Mouse (Mus musculus): ENCODE measurements around the gene Mtss1l. TPM values are rescaled to one million over a fixed set of nuclear protein-coding genes. Genes with fewer than 3 reads are reported as not detected.

Gene Mtss1l
- polyA plus RNA-seq, 1 experiment from 2014 or later = 5.9 TPM

DNA sequence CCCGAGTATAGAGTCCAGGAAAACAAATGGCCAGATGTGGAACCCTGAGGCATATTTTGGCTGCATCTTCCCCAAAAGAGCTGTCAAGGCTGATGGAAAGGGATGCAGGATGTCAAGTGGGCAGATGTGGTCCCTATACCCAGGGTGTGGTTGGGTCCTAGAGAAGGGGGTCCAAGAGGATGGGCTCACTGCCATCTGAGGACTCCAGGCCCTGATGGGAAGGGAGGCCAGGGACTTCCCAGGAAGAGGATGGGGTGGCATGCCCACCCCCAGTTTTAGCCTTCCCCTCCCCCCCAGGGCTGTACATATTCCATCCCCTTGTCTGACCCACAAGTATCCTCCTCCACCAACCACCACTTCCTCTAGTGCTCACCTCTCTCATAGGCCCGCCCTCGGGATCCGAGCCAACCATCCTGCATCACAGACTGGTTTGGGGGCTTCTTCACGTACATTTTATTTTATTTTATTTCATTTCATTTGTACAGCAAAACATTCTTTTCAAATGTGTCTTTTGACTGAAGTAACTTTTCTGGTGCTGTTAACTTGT, 19.4 kb downstream of the Mtss1l start:
- peaks cover 19% of the 10 kb centered on the region for H3K36me3 ChIP-seq (ENCODE audit: control insufficient read depth, insufficient read depth, low read length)
- H3K27me3 ChIP-seq (replicated peaks; ENCODE audit: control insufficient read depth, insufficient read depth, low read length) = no peaks in the 10 kb centered on the region
- H3K4me3 ChIP-seq (ENCODE audit: low read depth, low read length) = no peak overlapping the region
- no peak for DNase-seq (ENCODE audit: low spot score)
- H3K9me3 ChIP-seq (ENCODE audit: control insufficient read depth, low read length) = no peaks in the 10 kb centered on the region
- no peak overlapping the region for H3K4me2 ChIP-seq
- H3K4me1 ChIP-seq (replicated peaks; ENCODE audit: control insufficient read depth, insufficient read depth, low read length) = no peaks in the 10 kb centered on the region
- no peak overlapping the region for H3K9ac ChIP-seq (ENCODE audit: low read depth, low read length)
- 72% methylated on average over 5 of the region's 5 CpGs for WGBS
- ATAC-seq (replicated peaks; ENCODE audit: low FRiP score) = no peak
- no peak overlapping the region for H3K27ac ChIP-seq (ENCODE audit: low read depth, low read length)

DNA sequence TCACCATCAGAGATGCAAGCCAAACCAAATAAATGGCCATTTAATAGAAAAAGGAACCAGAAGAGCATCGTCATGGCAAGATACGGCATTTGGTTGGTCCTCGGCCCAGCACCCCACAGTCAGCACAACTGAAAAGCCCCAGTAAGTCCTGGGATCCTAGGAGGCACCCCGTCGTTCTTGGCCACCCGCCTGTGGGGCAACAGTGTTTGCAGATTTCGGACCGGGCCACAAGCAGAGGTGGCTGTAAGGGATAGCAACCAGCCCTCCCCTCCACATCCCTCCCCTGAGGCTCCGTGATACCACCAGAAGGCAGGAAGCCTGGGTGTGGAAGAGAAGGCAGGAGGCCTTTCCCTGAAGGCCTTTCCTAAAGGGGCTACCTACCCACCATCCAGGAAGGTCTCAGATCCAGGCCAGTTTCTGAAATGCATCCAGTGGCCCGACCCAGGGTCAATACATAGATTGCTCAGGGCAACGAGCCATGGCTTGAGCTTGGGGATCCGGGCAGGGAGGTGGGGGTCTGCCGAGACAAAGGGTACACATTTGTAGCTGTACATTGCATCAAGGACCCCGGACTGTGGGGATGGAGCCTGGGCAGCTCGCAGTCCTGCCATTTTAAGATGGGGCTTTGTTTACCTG, 20.7 kb downstream of the Mtss1l start:
- no peaks in the 10 kb centered on the region for H3K9me3 ChIP-seq (ENCODE audit: control insufficient read depth, low read length)
- H3K36me3 ChIP-seq (ENCODE audit: control insufficient read depth, insufficient read depth, low read length) = peaks cover 19% of the 10 kb centered on the region
- no peak overlapping the region for H3K4me3 ChIP-seq (ENCODE audit: low read depth, low read length)
- no peaks in the 10 kb centered on the region for H3K4me1 ChIP-seq (replicated peaks; ENCODE audit: control insufficient read depth, insufficient read depth, low read length)
- H3K9ac ChIP-seq (ENCODE audit: low read depth, low read length) = no peak overlapping the region
- no peak overlapping the region for H3K4me2 ChIP-seq
- no peak for DNase-seq (ENCODE audit: low spot score)
- ATAC-seq (replicated peaks; ENCODE audit: low FRiP score) = no peak
- no peak overlapping the region for H3K27ac ChIP-seq (ENCODE audit: low read depth, low read length)
- no peaks in the 10 kb centered on the region for H3K27me3 ChIP-seq (replicated peaks; ENCODE audit: control insufficient read depth, insufficient read depth, low read length)
- 75% methylated on average over 15 of the region's 15 CpGs for WGBS

DNA sequence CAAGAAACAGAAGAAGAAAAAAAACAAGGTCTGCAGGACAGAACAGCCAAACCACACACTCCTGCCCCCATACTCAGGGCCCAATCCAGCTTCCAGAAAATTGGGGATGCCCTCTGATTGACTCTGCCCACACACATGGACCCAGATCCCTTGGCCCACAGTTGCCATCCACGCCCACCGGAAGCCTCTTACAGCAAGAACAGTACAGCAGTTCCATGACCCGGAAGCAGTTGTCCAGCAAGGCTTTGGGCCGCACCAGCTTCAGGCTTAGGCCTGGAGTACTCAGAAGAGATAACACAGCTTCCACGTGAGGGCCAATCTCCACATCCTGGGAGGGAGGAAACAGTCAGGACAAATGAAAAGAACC, 21.2 kb downstream of the Mtss1l start:
- DNase-seq (ENCODE audit: low spot score) (no peak), ATAC-seq (replicated peaks; ENCODE audit: low FRiP score) (no peak)
- H3K4me1 ChIP-seq (replicated peaks; ENCODE audit: control insufficient read depth, insufficient read depth, low read length) = no peaks in the 10 kb centered on the region
- H3K4me3 ChIP-seq (ENCODE audit: low read depth, low read length) = no peak overlapping the region
- H3K27ac ChIP-seq (ENCODE audit: low read depth, low read length) = no peak overlapping the region
- H3K27me3 ChIP-seq (replicated peaks; ENCODE audit: control insufficient read depth, insufficient read depth, low read length) = no peaks in the 10 kb centered on the region
- H3K36me3 ChIP-seq (ENCODE audit: control insufficient read depth, insufficient read depth, low read length) = peaks cover 19% of the 10 kb centered on the region
- no peak overlapping the region for H3K4me2 ChIP-seq
- no peak overlapping the region for H3K9ac ChIP-seq (ENCODE audit: low read depth, low read length)
- 73% methylated on average over 5 of the region's 5 CpGs for WGBS
- H3K9me3 ChIP-seq (ENCODE audit: control insufficient read depth, low read length) = no peaks in the 10 kb centered on the region

DNA sequence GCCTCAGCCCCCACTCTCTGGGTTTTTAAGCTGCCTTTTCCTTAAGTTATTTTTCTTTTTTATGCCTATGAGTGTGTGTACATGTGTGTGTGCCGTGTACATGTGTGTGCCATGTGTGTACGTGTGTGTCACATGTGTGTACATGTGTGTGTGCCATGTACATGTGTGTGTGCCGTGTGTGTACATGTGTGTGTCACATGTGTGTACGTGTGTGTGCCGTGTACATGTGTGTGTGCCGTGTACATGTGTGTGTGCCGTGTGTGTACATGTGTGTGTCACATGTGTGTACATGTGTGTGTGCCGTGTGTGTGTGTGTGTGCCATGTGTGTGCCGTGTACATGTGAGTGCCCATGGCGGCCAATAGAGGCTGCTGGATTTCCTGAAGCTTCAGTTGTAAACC, 23.9 kb downstream of the Mtss1l start:
- Histone ChIP-seq H3K36me3 (ENCODE audit: control insufficient read depth, insufficient read depth, low read length) (no peaks in the 10 kb centered on the region), H3K4me1 (replicated peaks; ENCODE audit: control insufficient read depth, insufficient read depth, low read length) (no peaks in the 10 kb centered on the region), H3K27me3 (replicated peaks; ENCODE audit: control insufficient read depth, insufficient read depth, low read length) (no peaks in the 10 kb centered on the region), H3K27ac (ENCODE audit: low read depth, low read length) (no peak overlapping the region), H3K4me3 (ENCODE audit: low read depth, low read length) (no peak overlapping the region), H3K4me2 (no peak overlapping the region), H3K9me3 (ENCODE audit: control insufficient read depth, low read length) (no peaks in the 10 kb centered on the region), H3K9ac (ENCODE audit: low read depth, low read length) (no peak overlapping the region)
- ATAC-seq (replicated peaks; ENCODE audit: low FRiP score) = no peak
- WGBS = 86% methylated on average over 10 of the region's 10 CpGs
- DNase-seq (ENCODE audit: low spot score) = no peak

DNA sequence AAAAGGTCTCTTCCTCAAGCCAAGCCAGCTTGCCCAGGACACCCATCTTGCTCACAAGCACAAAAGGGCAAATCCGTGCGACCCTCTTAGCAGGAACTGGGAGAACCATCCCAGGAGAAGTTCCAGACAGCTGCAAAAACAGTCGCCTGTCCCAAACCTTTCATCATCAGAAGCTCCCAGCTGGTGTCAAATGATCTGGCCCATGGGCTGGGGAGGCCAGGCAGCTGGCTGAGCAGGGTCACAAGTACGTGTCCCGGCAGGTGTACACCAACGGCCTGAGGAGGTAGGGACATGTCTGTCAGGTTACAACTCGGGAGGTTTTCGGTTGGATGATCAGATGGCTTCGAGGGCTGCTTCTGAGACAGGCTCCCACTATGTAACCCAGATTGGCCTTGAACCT, 25.4 kb downstream of the Mtss1l start:
- Histone ChIP-seq H3K36me3 (ENCODE audit: control insufficient read depth, insufficient read depth, low read length) (no peaks in the 10 kb centered on the region), H3K27ac (ENCODE audit: low read depth, low read length) (no peak overlapping the region)

DNA sequence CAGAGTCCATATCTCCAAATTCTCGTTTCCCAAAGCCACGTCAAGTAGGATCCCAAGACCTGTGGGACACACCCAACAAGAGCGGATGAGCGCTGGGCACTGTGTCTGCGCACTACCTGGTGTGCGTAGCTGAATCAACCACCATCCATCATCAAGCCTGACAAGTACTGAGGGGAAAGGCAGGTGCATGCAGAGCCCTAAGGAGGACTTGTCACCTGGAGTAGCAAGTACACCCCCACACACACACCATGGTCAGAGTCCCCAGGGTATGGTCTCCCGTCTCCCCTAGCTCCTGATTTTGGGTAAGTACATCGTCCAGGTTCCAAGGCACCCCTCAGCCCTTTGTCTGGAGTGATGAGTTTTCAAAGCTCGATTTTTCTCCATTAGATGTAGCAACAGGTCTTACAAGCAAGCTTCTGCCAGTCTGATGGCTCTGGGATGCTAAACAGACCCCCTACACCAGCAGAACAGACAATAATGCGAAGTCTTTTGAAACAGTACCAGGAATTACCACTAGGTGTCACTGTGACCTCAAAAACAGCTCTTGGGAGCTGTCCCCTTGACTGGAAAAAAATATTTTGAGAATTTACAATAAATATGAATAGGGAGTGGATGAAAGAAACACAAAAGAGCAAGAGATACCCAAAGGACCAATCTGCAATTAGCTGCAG, 28.4 kb downstream of the Mtss1l start:
- 0 out of 2 replicates have a peak, but pooled peaks have one; percentile 15 for ATAC-seq (replicated peaks; ENCODE audit: low FRiP score)
- H3K4me2 ChIP-seq = no peak overlapping the region

More for the DNA sequence above, 25.4 kb downstream of the Mtss1l start:
- Histone ChIP-seq H3K4me2 (no peak overlapping the region), H3K4me1 (replicated peaks; ENCODE audit: control insufficient read depth, insufficient read depth, low read length) (no peaks in the 10 kb centered on the region), H3K9me3 (ENCODE audit: control insufficient read depth, low read length) (no peaks in the 10 kb centered on the region), H3K9ac (ENCODE audit: low read depth, low read length) (no peak overlapping the region), H3K27me3 (replicated peaks; ENCODE audit: control insufficient read depth, insufficient read depth, low read length) (no peaks in the 10 kb centered on the region), H3K4me3 (ENCODE audit: low read depth, low read length) (no peak overlapping the region)
- ATAC-seq (replicated peaks; ENCODE audit: low FRiP score) (no peak), DNase-seq (ENCODE audit: low spot score) (no peak)
- 75% methylated on average over 9 of the region's 9 CpGs for WGBS

DNA sequence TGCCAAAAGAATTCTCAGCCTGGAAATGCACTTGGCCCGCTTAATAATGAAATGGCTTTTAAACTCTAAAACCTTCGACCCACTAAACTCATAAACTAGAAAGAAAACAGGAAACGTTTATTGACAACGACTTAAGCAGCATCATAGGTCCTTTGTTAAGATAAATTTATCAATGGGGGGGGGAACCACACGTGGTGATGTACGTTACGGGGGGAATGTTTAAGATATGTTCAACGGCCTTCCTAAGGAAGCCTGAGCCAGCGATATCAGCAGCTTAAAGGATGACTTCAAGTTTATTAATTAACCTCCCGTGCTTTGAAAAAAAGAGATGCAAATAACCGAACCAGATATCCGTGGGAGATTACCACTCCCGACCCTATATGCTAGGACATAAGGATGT, 29.0 kb downstream of the Mtss1l start:
- WGBS = 40% methylated on average over 13 of the region's 13 CpGs
- no peak overlapping the region for H3K4me3 ChIP-seq (ENCODE audit: low read depth, low read length)
- ATAC-seq (replicated peaks; ENCODE audit: low FRiP score) = no peak

More for the DNA sequence above, 28.4 kb downstream of the Mtss1l start:
- H3K4me3 ChIP-seq (ENCODE audit: low read depth, low read length) = no peak overlapping the region
- whole genome bisulfite sequencing = 56% methylated on average over 10 of the region's 10 CpGs
- H3K9ac ChIP-seq (ENCODE audit: low read depth, low read length) = no peak overlapping the region
- no peak for DNase-seq (ENCODE audit: low spot score)
- H3K36me3 ChIP-seq (ENCODE audit: control insufficient read depth, insufficient read depth, low read length) = no peaks in the 10 kb centered on the region
- H3K27ac ChIP-seq (ENCODE audit: low read depth, low read length) = no peak overlapping the region
- no peaks in the 10 kb centered on the region for H3K9me3 ChIP-seq (ENCODE audit: control insufficient read depth, low read length)
- H3K4me1 ChIP-seq (replicated peaks; ENCODE audit: control insufficient read depth, insufficient read depth, low read length) = no peaks in the 10 kb centered on the region
- no peaks in the 10 kb centered on the region for H3K27me3 ChIP-seq (replicated peaks; ENCODE audit: control insufficient read depth, insufficient read depth, low read length)

DNA sequence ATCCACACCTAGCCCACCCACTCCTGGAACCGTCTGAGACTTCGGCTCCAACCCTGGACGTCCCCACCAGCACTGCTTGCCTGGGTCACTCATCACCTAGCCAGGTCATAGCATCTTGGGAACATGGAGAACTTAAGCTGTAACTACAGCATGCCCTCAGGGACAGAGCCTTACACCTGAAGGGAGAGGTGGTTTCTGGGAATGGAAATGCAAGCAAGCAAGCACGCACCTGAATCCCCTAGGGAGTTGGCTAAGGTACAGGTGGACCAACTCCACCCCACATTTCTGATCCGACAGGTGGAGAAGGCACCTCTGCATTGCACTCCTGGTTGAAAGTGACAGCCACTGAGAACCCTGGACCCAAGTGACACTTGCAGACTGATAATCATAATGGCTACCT, 30.2 kb downstream of the Mtss1l start:
- Histone ChIP-seq H3K9me3 (ENCODE audit: control insufficient read depth, low read length) (no peaks in the 10 kb centered on the region), H3K27me3 (replicated peaks; ENCODE audit: control insufficient read depth, insufficient read depth, low read length) (no peaks in the 10 kb centered on the region), H3K36me3 (ENCODE audit: control insufficient read depth, insufficient read depth, low read length) (no peaks in the 10 kb centered on the region), H3K4me2 (no peak overlapping the region), H3K4me1 (replicated peaks; ENCODE audit: control insufficient read depth, insufficient read depth, low read length) (no peaks in the 10 kb centered on the region), H3K9ac (ENCODE audit: low read depth, low read length) (no peak overlapping the region), H3K27ac (ENCODE audit: low read depth, low read length) (no peak overlapping the region), H3K4me3 (ENCODE audit: low read depth, low read length) (no peak overlapping the region)
- ATAC-seq (replicated peaks; ENCODE audit: low FRiP score) = no peak
- 80% methylated on average over 5 of the region's 5 CpGs for WGBS
- no peak for DNase-seq (ENCODE audit: low spot score)

More for the DNA sequence above, 29.0 kb downstream of the Mtss1l start:
- no peak overlapping the region for H3K27ac ChIP-seq (ENCODE audit: low read depth, low read length)
- H3K4me2 ChIP-seq = no peak overlapping the region
- H3K9me3 ChIP-seq (ENCODE audit: control insufficient read depth, low read length) = no peaks in the 10 kb centered on the region
- no peaks in the 10 kb centered on the region for H3K27me3 ChIP-seq (replicated peaks; ENCODE audit: control insufficient read depth, insufficient read depth, low read length)
- H3K9ac ChIP-seq (ENCODE audit: low read depth, low read length) = no peak overlapping the region
- no peak for DNase-seq (ENCODE audit: low spot score)
- H3K4me1 ChIP-seq (replicated peaks; ENCODE audit: control insufficient read depth, insufficient read depth, low read length) = no peaks in the 10 kb centered on the region
- no peaks in the 10 kb centered on the region for H3K36me3 ChIP-seq (ENCODE audit: control insufficient read depth, insufficient read depth, low read length)

DNA sequence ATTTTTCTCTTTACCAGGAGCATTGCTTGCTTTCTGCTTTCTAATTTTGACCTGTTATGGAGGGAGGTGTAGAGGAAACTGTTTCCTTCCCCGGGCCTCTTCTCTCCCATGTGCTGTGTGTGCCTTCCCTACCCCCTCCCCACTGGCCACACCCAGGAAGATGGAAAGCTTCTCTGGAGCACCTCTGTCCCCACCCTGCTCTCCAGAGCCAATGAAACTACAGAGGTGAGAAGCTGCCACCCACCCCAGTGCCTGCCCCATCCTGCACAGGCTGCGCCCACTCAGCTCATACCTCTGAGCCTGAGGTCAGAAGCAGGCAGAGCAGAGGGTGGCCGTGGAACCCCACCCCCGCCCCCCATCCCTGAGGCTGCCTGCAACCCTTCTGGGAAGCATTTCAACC, 33.4 kb downstream of the Mtss1l start:
- no peaks in the 10 kb centered on the region for H3K9me3 ChIP-seq (ENCODE audit: control insufficient read depth, low read length)
- H3K9ac ChIP-seq (ENCODE audit: low read depth, low read length) = no peak overlapping the region
- no peak for DNase-seq (ENCODE audit: low spot score)
- no peaks in the 10 kb centered on the region for H3K27me3 ChIP-seq (replicated peaks; ENCODE audit: control insufficient read depth, insufficient read depth, low read length)
- no peaks in the 10 kb centered on the region for H3K36me3 ChIP-seq (ENCODE audit: control insufficient read depth, insufficient read depth, low read length)
- no peaks in the 10 kb centered on the region for H3K4me1 ChIP-seq (replicated peaks; ENCODE audit: control insufficient read depth, insufficient read depth, low read length)
- ATAC-seq (replicated peaks; ENCODE audit: low FRiP score) = no peak
- H3K27ac ChIP-seq (ENCODE audit: low read depth, low read length) = no peak overlapping the region
- no peak overlapping the region for H3K4me2 ChIP-seq
- 61% methylated on average over 4 of the region's 4 CpGs for WGBS
- no peak overlapping the region for H3K4me3 ChIP-seq (ENCODE audit: low read depth, low read length)

Data from liver, embryonic 11.5 days (tissue).